Mouse (Mus musculus) fibroblast of lung, adult 2 months (primary cell): ENCODE data around the gene Spata2.

Experiments
- DNase-seq: peaks from one replicate; pipeline ENCODE4 v3.0.0-alpha.2; 2011; ENCODE audit warnings: low read depth

Gene Spata2

DNA sequence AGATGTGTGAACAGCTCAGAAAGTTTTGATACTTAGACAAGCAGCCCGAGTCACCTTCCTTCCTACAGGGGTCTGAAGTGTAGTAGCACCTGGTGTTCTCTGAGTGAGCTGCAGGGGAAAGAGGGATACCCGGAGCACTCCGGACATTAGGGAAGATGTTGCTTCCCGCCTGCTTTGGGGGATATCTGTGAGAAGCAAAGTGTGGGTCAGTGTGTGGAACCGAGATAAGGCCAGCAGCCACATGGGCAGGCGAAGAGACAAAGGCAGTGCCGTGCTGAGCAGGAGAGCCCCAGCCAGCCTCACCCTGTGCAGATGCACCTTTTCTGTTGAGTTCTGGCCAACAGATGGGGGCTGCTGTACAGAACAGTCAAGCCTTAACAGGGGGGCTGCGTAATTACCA is 45.1 kb downstream of the Spata2 start:
- no peak for DNase-seq

GRCm38 (mm10) chr2:167447207-167447606 is 45.5 kb downstream of the Spata2 start:
- DNase-seq: no peak

GRCm38 (mm10) chr2:167445911-167446780 is 46.5 kb downstream of the Spata2 start:
- peak; percentile 22 for DNase-seq

- DNase-seq: no peak
These were observed 49.1 kb downstream of the Spata2 start for GRCm38 (mm10) chr2:167443411-167444193.

DNA sequence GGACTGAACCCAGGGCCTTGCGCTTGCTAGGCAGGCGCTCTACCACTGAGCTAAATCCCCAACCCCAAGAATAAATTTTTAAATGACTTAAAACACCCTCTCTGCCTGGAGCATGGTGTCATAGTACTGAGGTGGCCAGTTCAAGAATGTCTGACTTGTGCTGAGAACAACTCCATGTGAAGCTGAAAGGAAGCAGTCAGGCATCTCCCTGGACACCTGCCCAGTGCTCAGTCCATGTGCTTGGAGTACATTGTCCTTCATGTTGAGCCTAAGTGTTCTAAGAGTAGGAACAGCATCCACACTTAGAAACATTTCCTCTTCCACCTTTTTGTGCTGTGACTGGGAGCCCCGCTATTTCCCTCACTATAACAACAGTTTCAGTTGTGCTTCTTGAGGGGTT is 53.3 kb downstream of the Spata2 start:
- DNase-seq: no peak

GRCm38 (mm10) chr2:167436371-167436770 is 56.3 kb downstream of the Spata2 start:
- DNase-seq: no peak

DNA sequence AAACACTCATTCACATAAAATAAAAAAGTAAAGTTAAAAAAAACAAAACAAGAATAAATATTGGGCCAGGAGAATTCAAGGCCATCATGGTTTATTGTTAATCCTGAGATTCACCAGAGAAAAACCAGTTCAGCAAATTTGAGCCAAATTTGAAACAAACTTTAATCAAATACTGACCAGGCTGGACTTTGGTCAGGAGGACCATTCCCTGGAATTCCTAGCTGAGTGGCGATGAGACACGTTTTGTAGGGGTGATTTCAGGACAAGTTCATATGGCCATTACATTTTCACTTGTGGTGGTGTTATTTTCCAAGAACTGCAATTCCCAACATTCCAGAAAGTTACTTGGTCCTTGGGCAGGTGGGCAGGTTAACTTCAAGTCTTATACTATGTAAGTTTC is 57.1 kb downstream of the Spata2 start:
- DNase-seq: no peak

- DNase-seq: no peak
These were observed 58.1 kb downstream of the Spata2 start for GRCm38 (mm10) chr2:167434570-167434969.

- DNase-seq: no peak
These were observed 61.3 kb downstream of the Spata2 start for GRCm38 (mm10) chr2:167431418-167431776.
